Mouse (Mus musculus) intestine, postnatal 0 days (tissue): ENCODE data around the gene Trim2. TPM values are rescaled to one million over a fixed set of nuclear protein-coding genes. Genes with fewer than 3 reads are reported as not detected.

Experiments
- ATAC-seq: fragments of 200-750 bp; cut with Nextera tagmentation; 2 replicates; pipeline ENCODE4 v1.8.0; 2017; ENCODE audit warnings: mild to moderate bottlenecking, moderate TSS enrichment, moderate library complexity
- H3K27ac ChIP-seq: fragments of 300-500 bp; sonication (generic); 2 replicates; pipeline ENCODE4 v1.5.1; 2014; ENCODE audit warnings: mild to moderate bottlenecking, low read depth, low read length, moderate library complexity
- H3K27me3 ChIP-seq: fragments of 300-500 bp; sonication (generic); replicated peaks from 2 replicates; pipeline ENCODE4 v1.6.1; 2014; ENCODE audit warnings: low read length, mixed read lengths; ENCODE audit not compliant: control insufficient read depth, insufficient read depth
- H3K36me3 ChIP-seq: fragments of 300-500 bp; sonication (generic); 2 replicates; pipeline ENCODE4 v1.6.1; 2014; ENCODE audit warnings: mild to moderate bottlenecking, moderate library complexity; ENCODE audit not compliant: control insufficient read depth, insufficient read depth
- H3K4me1 ChIP-seq: fragments of 300-500 bp; sonication (generic); replicated peaks from 2 replicates; pipeline ENCODE4 v1.6.1; 2014; ENCODE audit warnings: antibody characterized with exemption, low read length, mixed read lengths; ENCODE audit not compliant: control insufficient read depth, insufficient read depth
- H3K4me2 ChIP-seq: fragments of 300-500 bp; sonication (generic); replicated peaks from 2 replicates; pipeline ENCODE4 v1.6.1; 2014; ENCODE audit warnings: low read depth, mild to moderate bottlenecking, moderate library complexity
- H3K4me3 ChIP-seq: fragments of 300-500 bp; sonication (generic); 2 replicates; pipeline ENCODE4 v1.5.1; 2014; ENCODE audit warnings: low read depth, low read length
- H3K9ac ChIP-seq: fragments of 300-500 bp; sonication (generic); 2 replicates; pipeline ENCODE4 v1.6.1; 2014; ENCODE audit warnings: mild to moderate bottlenecking, low read depth, low read length
- H3K9me3 ChIP-seq: fragments of 300-500 bp; sonication (generic); 2 replicates; pipeline ENCODE4 v1.6.1; 2016; ENCODE audit warnings: mixed run types; ENCODE audit not compliant: control insufficient read depth
- CTCF ChIP-seq: sonication (generic); IDR thresholded peaks from 2 replicates; pipeline ENCODE4 v1.5.1; 2016; ENCODE audit warnings: low read depth, mild to moderate bottlenecking, control low read depth, antibody characterized with exemption, moderate library complexity
- WGBS: fragments of 180-500 bp; shearing (Covaris S2); extraction: QIAGEN DNeasy Blood & Tissue Kit; methylation state at CpG from one replicate; pipeline ENCODE4 v1.1.7; 2014; 5-methylcytosine and 5-hydroxymethylcytosine counted together
- polyA plus RNA-seq: library from polyadenylated mRNA; unstranded; fragments of >200 nt; fragmentation: Nextera tagmentation; extraction: Ambion mirVana; gene quantifications from 2 replicates; pipeline ENCODE4 v1.2.1, GENCODE M21; 2015

Trim2 gene
- polyA plus RNA-seq, 1 experiment from 2014 or later, result 21.2 TPM

GRCm38 (mm10) chr3:84294734-84295133, 11.9 kb downstream of the Trim2 start:
- ATAC-seq, result peak; percentile 60; the same call in 1 of the 2 replicates
- Histone ChIP-seq H3K27me3 (no peaks in the 10 kb centered on the region), H3K9me3 (peaks cover 3% of the 10 kb centered on the region; the same call in 1 of the 2 replicates), H3K4me2 (0 out of 2 replicates have a peak overlapping the region, but pooled peaks have one; percentile 9), H3K4me1 (no peaks in the 10 kb centered on the region), H3K27ac (no peak overlapping the region; the same call in 1 of the 2 replicates), H3K36me3 (no peaks in the 10 kb centered on the region), H3K9ac (no peak overlapping the region), H3K4me3 (no peak overlapping the region)
- no peak for TF ChIP-seq CTCF
- WGBS, result 60% methylated on average over 9 of the region's 9 CpGs

- no peak overlapping the region for H3K4me3 ChIP-seq
- WGBS, result 66% methylated on average over 13 of the region's 13 CpGs
- H3K4me2 ChIP-seq, result 0 out of 2 replicates have a peak overlapping the region, but pooled peaks have one; percentile 9
- ATAC-seq, result no peak
- no peaks in the 10 kb centered on the region for H3K36me3 ChIP-seq
- no peak for TF ChIP-seq CTCF
- H3K9ac ChIP-seq, result no peak overlapping the region
- no peaks in the 10 kb centered on the region for H3K4me1 ChIP-seq
- no peak overlapping the region; the same call in 1 of the 2 replicates for H3K27ac ChIP-seq
- no peaks in the 10 kb centered on the region for H3K27me3 ChIP-seq
- no peaks in the 10 kb centered on the region for H3K9me3 ChIP-seq
Measured at GRCm38 (mm10) chr3:84293666-84294595, 12.7 kb downstream of the Trim2 start.

GRCm38 (mm10) chr3:84292238-84292637, 14.4 kb downstream of the Trim2 start:
- no peak overlapping the region for H3K9ac ChIP-seq
- no peak for ATAC-seq
- H3K9me3 ChIP-seq, result no peaks in the 10 kb centered on the region
- H3K36me3 ChIP-seq, result no peaks in the 10 kb centered on the region
- 94% methylated on average over 5 of the region's 5 CpGs for WGBS
- TF ChIP-seq CTCF, result no peak
- H3K27me3 ChIP-seq, result no peaks in the 10 kb centered on the region
- no peak overlapping the region for H3K27ac ChIP-seq
- no peak overlapping the region for H3K4me2 ChIP-seq
- peaks cover 4% of the 10 kb centered on the region; the same call in 1 of the 2 replicates for H3K4me1 ChIP-seq
- H3K4me3 ChIP-seq, result no peak overlapping the region

- Histone ChIP-seq H3K9ac (no peak overlapping the region), H3K27me3 (no peaks in the 10 kb centered on the region), H3K27ac (no peak overlapping the region), H3K36me3 (no peaks in the 10 kb centered on the region), H3K4me2 (no peak overlapping the region), H3K4me1 (peaks cover 21% of the 10 kb centered on the region; the same call in 1 of the 2 replicates), H3K9me3 (no peaks in the 10 kb centered on the region), H3K4me3 (no peak overlapping the region)
- TF ChIP-seq CTCF, result no peak
- no peak for ATAC-seq
- 85% methylated on average over 4 of the region's 4 CpGs for WGBS
Measured at GRCm38 (mm10) chr3:84288931-84289330, 17.7 kb downstream of the Trim2 start.

- ATAC-seq, result no peak
- Histone ChIP-seq H3K4me1 (peaks cover 21% of the 10 kb centered on the region; the same call in 1 of the 2 replicates), H3K4me2 (no peak overlapping the region), H3K27me3 (no peaks in the 10 kb centered on the region), H3K9me3 (no peaks in the 10 kb centered on the region), H3K4me3 (no peak overlapping the region), H3K27ac (no peak overlapping the region), H3K36me3 (no peaks in the 10 kb centered on the region), H3K9ac (no peak overlapping the region)
- 61% methylated on average over 2 of the region's 3 CpGs for WGBS
- no peak for TF ChIP-seq CTCF
Measured at GRCm38 (mm10) chr3:84287256-84287655, 19.4 kb downstream of the Trim2 start.

GRCm38 (mm10) chr3:84286311-84286710, 20.4 kb downstream of the Trim2 start:
- no peaks in the 10 kb centered on the region for H3K9me3 ChIP-seq
- H3K27ac ChIP-seq, result peak overlapping the region; percentile 17; the same call in 1 of the 2 replicates
- H3K27me3 ChIP-seq, result no peaks in the 10 kb centered on the region
- H3K4me2 ChIP-seq, result no peak overlapping the region
- no peaks in the 10 kb centered on the region for H3K36me3 ChIP-seq
- 39% methylated on average over 5 of the region's 5 CpGs for WGBS
- H3K4me1 ChIP-seq, result peaks cover 27% of the 10 kb centered on the region; the same call in 1 of the 2 replicates
- TF ChIP-seq CTCF, result no peak
- no peak overlapping the region for H3K4me3 ChIP-seq
- no peak overlapping the region for H3K9ac ChIP-seq
- no peak for ATAC-seq
